Mouse (Mus musculus) neural tube, embryonic 15.5 days (tissue): Measurements from ENCODE around the gene Tspan4. TPM values are rescaled to one million over a fixed set of nuclear protein-coding genes. Genes with fewer than 3 reads are reported as not detected.

Experiments
- ATAC-seq: fragments of 200-750 bp; cut with Nextera tagmentation; 2 replicates; pipeline ENCODE4 v1.8.0; 2017; ENCODE audit warnings: mild to moderate bottlenecking, moderate TSS enrichment, moderate library complexity; ENCODE audit not compliant: low FRiP score
- H3K27ac ChIP-seq: fragments of 300-500 bp; sonication (generic); replicated peaks from 2 replicates; pipeline ENCODE4 v1.5.1; 2015; ENCODE audit warnings: mild to moderate bottlenecking, inconsistent platforms
- H3K27me3 ChIP-seq: fragments of 300-500 bp; sonication (generic); replicated peaks from 2 replicates; pipeline ENCODE4 v1.6.1; 2015; ENCODE audit warnings: inconsistent platforms
- H3K36me3 ChIP-seq: fragments of 300-500 bp; sonication (generic); 2 replicates; pipeline ENCODE4 v1.6.1; 2015; ENCODE audit warnings: inconsistent platforms
- H3K4me1 ChIP-seq: fragments of 300-500 bp; sonication (generic); 2 replicates; pipeline ENCODE4 v1.6.1; 2015; ENCODE audit warnings: inconsistent platforms
- H3K4me2 ChIP-seq: fragments of 300-500 bp; sonication (generic); 2 replicates; pipeline ENCODE4 v1.6.1; 2015; ENCODE audit warnings: inconsistent platforms, mild to moderate bottlenecking, moderate library complexity
- H3K4me3 ChIP-seq: fragments of 300-500 bp; sonication (generic); replicated peaks from 2 replicates; pipeline ENCODE4 v1.5.1; 2015; ENCODE audit warnings: mild to moderate bottlenecking, inconsistent platforms
- H3K9ac ChIP-seq: fragments of 300-500 bp; sonication (generic); replicated peaks from 2 replicates; pipeline ENCODE4 v1.6.1; 2015; ENCODE audit warnings: mild to moderate bottlenecking, inconsistent platforms
- H3K9me3 ChIP-seq: fragments of 300-500 bp; sonication (generic); replicated peaks from 2 replicates; pipeline ENCODE4 v1.6.1; 2016; ENCODE audit warnings: inconsistent platforms
- WGBS: fragments of 180-500 bp; shearing (Covaris S2); methylation state at CpG from one replicate; pipeline ENCODE4 v1.1.7; 2015; ENCODE audit warnings: mixed read lengths; 5-methylcytosine and 5-hydroxymethylcytosine counted together
- polyA plus RNA-seq: library from polyadenylated mRNA; unstranded; fragments of >200 nt; fragmentation: Nextera tagmentation; extraction: Ambion mirVana; gene quantifications from 2 replicates; pipeline ENCODE4 v1.2.1, GENCODE M21; 2015

Gene Tspan4
- polyA plus RNA-seq, 1 experiment from 2014 or later, result 77.3 TPM

DNA sequence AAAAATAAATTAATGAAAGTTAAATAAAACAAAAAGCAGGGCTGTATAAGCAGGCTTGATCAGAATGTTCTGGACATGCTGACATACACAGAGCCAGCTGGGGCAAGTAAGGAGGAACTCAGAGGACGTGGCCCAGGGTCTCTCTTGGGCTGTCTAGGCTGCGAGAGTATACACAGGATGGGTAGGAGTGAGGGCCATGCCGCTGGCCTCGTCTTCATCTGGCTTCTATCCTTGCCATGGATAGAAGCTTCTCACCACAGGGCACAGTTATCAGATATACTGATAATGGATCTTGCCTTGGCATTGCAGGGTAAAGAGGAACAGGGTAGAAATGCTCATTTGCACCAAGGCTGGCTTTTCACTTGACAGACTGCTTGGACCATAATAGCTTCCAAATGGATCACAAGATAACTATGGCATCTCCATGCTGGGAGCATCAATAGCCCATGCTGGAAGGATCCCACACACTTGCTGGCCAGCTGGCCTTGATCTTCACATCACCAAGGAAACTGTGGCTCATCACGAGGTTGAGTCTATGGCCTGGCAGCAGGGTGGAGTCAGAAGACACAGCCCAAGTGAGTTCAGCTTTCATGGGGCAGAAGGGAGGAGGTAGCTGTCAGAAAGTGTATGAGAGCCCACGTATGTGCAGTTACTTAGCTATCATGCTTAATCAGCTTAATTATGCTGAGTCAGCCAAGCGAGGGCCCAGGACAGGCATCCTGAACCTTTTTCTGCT is 26.9 kb downstream of the Tspan4 start:
- Histone ChIP-seq H3K4me3 (no peak overlapping the region), H3K4me2 (no peak overlapping the region), H3K36me3 (peaks cover 30% of the 10 kb centered on the region), H3K27ac (no peak overlapping the region), H3K9ac (no peak overlapping the region), H3K27me3 (no peaks in the 10 kb centered on the region), H3K4me1 (no peaks in the 10 kb centered on the region), H3K9me3 (no peaks in the 10 kb centered on the region)
- no peak for ATAC-seq
- 81% methylated on average over 7 of the region's 7 CpGs for WGBS

DNA sequence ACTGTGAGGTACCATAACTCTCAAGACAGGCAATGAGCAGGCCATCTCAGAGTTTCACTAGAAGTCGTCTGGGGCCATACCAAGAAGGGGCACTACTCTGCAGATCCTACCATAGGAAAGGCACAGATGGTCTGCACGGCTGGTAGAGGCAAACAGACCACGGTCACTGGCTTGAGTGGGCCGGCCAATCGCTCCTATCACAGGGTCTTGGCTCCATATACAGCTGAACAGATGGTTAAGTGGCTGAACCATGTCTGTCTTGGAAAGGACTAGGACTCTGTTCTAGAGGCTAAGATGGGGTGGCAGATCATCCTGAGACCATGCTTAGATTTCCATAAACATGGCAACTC is 27.5 kb downstream of the Tspan4 start:
- Histone ChIP-seq H3K4me1 (no peaks in the 10 kb centered on the region), H3K4me2 (no peak overlapping the region), H3K36me3 (peaks cover 29% of the 10 kb centered on the region), H3K9me3 (no peaks in the 10 kb centered on the region), H3K27me3 (no peaks in the 10 kb centered on the region), H3K4me3 (no peak overlapping the region), H3K9ac (no peak overlapping the region), H3K27ac (no peak overlapping the region)
- ATAC-seq, result no peak
- 92% methylated on average over 5 of the region's 5 CpGs for WGBS

GRCm38 (mm10) chr7:141506278-141506677 is 31.2 kb downstream of the Tspan4 start:
- Histone ChIP-seq H3K9me3 (no peaks in the 10 kb centered on the region), H3K36me3 (peaks cover 27% of the 10 kb centered on the region), H3K4me3 (no peak overlapping the region), H3K4me2 (no peak overlapping the region), H3K4me1 (no peaks in the 10 kb centered on the region), H3K9ac (no peak overlapping the region), H3K27me3 (no peaks in the 10 kb centered on the region), H3K27ac (no peak overlapping the region)
- 86% methylated on average over 2 of the region's 2 CpGs for WGBS
- ATAC-seq, result no peak

DNA sequence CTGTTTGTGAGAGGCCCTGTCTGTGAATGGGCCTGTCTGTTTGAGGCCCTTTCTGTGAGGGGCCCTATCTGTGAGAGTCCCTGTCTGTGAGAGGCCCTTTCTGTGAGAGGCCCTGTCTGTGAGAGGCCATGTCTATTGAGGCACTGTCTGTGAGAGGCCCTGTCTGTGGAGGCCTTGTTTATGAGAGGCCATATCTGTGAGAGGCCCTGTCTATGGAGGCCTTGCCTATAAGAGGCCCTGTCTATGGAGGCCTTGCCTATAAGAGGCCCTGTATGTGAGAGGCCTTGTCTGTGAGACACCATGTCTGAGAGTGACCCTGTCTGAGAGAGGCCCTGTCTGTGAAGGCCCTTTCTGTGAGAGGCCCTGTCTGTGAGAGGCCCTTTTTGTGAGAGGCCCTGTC is 33.1 kb downstream of the Tspan4 start:
- no peaks in the 10 kb centered on the region for H3K4me1 ChIP-seq
- ATAC-seq, result no peak
- no peaks in the 10 kb centered on the region for H3K27me3 ChIP-seq
- no peaks in the 10 kb centered on the region for H3K9me3 ChIP-seq
- H3K36me3 ChIP-seq, result peaks cover 16% of the 10 kb centered on the region
- H3K27ac ChIP-seq, result no peak overlapping the region
- H3K4me3 ChIP-seq, result no peak overlapping the region
- no peak overlapping the region for H3K9ac ChIP-seq
- H3K4me2 ChIP-seq, result no peak overlapping the region

DNA sequence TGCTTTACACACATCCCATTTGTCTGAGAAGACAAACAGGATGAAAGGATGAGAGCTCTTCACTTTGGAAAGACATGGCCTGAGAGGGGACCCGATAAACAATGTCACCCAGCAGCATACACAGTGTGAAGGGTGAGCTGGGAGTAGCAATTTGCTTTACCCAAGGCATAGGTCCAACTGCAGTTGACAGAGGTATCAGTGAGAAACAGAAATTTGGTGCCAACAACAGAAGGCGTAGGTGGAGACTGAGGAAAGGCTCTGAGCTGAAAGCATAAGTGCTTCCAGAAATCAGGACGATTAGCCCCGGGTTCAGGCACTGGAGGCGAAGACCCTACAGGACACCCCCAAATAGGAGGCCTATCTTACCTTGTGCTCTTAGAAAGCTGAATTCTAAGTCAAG is 35.2 kb downstream of the Tspan4 start:
- WGBS, result 89% methylated on average over 5 of the region's 5 CpGs
- Histone ChIP-seq H3K4me3 (no peak overlapping the region), H3K4me2 (no peak overlapping the region), H3K4me1 (no peaks in the 10 kb centered on the region), H3K9me3 (no peaks in the 10 kb centered on the region), H3K27me3 (no peaks in the 10 kb centered on the region), H3K27ac (no peak overlapping the region), H3K9ac (no peak overlapping the region), H3K36me3 (peaks cover 28% of the 10 kb centered on the region)
- ATAC-seq, result no peak

DNA sequence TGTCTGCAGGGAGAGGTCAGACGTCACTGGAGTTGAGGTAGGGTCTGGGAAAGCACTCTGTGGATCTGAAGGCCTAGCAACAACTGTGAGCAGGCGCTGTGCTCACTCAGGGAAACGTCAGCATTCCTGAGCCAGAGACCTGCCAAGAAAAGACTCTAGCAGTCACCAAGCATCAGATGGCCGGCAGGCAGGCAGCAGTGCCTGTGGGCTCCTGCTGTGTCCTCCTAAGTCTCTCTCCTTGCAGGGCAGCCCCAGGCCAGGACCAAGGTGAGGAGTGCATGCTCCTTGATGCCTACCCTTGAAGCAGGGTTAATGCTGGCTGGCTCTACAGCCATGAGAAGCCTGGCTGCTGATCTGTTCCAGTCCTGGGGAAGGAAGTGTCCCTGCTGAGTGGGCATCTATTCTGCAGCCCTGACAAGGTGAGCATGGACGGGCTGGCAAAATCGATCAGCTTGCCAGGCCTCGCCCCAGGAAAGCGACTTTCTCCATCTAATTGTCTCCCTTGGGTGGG is 35.7 kb downstream of the Tspan4 start:
- Histone ChIP-seq H3K4me3 (no peak overlapping the region), H3K9me3 (no peaks in the 10 kb centered on the region), H3K4me1 (no peaks in the 10 kb centered on the region), H3K27me3 (no peaks in the 10 kb centered on the region), H3K27ac (no peak overlapping the region), H3K4me2 (no peak overlapping the region), H3K9ac (no peak overlapping the region), H3K36me3 (peaks cover 33% of the 10 kb centered on the region)
- 74% methylated on average over 8 of the region's 8 CpGs for WGBS
- no peak for ATAC-seq

- 95% methylated on average over 4 of the region's 4 CpGs for WGBS
- no peak overlapping the region for H3K4me3 ChIP-seq
- H3K36me3 ChIP-seq, result peaks cover 39% of the 10 kb centered on the region
- no peak overlapping the region for H3K4me2 ChIP-seq
- H3K27ac ChIP-seq, result no peak overlapping the region
- no peaks in the 10 kb centered on the region for H3K27me3 ChIP-seq
- H3K9me3 ChIP-seq, result no peaks in the 10 kb centered on the region
- H3K4me1 ChIP-seq, result peaks cover 3% of the 10 kb centered on the region; the same call in 1 of the 2 replicates
- no peak for ATAC-seq
- no peak overlapping the region for H3K9ac ChIP-seq
Measured at GRCm38 (mm10) chr7:141517638-141518037, 42.6 kb downstream of the Tspan4 start.

DNA sequence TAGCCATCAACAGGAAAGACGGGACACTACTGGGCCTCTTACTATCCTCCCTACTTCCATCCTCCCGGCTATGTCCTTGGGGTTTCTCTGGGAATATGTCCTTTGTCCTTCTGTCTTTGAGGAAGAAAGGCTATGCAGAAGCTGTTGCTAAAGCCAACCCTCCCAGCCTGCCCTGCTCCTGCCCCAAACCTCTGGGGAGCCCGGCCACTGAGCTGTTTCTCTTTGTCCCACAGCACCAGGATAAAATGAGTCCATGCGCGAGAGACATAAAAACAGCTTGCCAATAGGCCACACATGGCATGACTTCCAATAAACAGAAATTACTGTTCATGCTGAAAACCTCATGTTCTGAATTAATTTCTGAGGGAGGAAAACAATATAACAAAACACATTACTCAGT is 43.3 kb downstream of the Tspan4 start:
- no peak for ATAC-seq
- 69% methylated on average over 5 of the region's 5 CpGs for WGBS
- H3K27ac ChIP-seq, result no peak overlapping the region

DNA sequence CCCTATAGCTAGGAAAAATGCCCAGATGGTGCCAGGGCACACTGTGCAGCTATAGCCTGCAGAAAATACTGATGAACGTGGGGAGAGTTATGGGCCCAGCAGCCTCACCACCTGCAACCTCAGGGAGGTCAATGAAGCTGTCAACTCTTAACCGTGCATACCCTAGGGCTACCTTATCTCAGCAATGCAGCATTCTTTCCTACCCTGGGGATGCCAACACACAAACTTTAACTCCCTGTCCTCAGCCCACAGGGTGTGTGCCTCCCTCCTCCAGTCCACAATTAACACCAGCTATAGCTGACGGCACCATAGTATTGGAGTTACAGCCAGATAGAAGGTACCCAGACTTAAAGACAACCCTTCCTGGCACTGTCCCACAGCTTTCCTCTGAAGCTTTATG is 43.9 kb downstream of the Tspan4 start:
- no peak overlapping the region for H3K9ac ChIP-seq
- no peak overlapping the region for H3K4me2 ChIP-seq
- H3K27ac ChIP-seq, result no peak overlapping the region
- peaks cover 32% of the 10 kb centered on the region for H3K36me3 ChIP-seq
- H3K4me3 ChIP-seq, result no peak overlapping the region
- no peak for ATAC-seq
- WGBS, result 64% methylated on average over 3 of the region's 3 CpGs
- no peaks in the 10 kb centered on the region for H3K27me3 ChIP-seq
- peaks cover 3% of the 10 kb centered on the region; the same call in 1 of the 2 replicates for H3K4me1 ChIP-seq
- no peaks in the 10 kb centered on the region for H3K9me3 ChIP-seq

More for the DNA sequence above, 43.3 kb downstream of the Tspan4 start:
- Histone ChIP-seq H3K27me3 (no peaks in the 10 kb centered on the region), H3K4me1 (peaks cover 3% of the 10 kb centered on the region; the same call in 1 of the 2 replicates), H3K4me3 (no peak overlapping the region), H3K9ac (no peak overlapping the region), H3K4me2 (no peak overlapping the region), H3K36me3 (peaks cover 38% of the 10 kb centered on the region), H3K9me3 (no peaks in the 10 kb centered on the region)

DNA sequence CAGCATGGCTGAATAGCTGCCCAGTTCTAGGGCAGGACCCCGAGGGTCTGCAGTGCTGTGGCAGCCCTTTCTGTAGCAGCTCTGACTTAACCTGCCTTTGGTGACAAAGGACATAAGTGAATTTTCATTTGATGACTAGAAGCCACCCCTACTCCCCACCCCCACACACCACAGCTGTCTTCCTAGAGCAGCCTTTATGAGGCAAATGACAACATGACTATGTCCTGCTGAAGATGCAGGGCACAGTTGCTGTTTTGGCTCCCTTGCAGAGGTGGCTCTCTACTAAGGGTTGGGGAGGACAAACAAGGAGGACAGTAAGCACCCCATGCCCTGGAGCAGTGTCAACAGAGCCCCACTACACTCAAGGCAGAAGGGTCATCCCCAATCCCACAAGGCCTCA is 44.8 kb downstream of the Tspan4 start:
- Histone ChIP-seq H3K27me3 (no peaks in the 10 kb centered on the region), H3K4me3 (no peak overlapping the region), H3K4me1 (peaks cover 3% of the 10 kb centered on the region; the same call in 1 of the 2 replicates), H3K9me3 (no peaks in the 10 kb centered on the region), H3K36me3 (peaks cover 35% of the 10 kb centered on the region), H3K4me2 (no peak overlapping the region), H3K27ac (no peak overlapping the region), H3K9ac (no peak overlapping the region)
- ATAC-seq, result no peak
- WGBS, result 87% methylated on average over 1 of the region's 1 CpGs

DNA sequence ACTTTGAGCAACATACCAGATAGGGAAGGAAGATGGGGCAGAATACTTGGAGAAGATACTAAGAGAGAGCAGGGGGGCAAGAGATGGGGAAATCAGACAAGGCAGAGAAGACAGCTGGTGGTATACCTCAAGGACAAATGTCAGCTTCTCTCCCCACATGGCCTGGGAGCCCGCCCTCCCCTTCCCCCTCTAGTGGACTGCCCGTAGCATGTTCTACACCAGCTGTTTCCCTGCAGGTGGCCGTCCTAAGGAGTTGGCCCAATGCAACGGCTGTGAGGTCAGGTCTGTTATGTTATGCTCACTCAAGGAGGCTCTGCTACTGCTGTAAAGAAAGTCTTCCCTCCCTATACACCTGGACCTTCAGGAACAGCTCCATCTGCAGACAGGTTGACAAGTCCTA is 48.0 kb downstream of the Tspan4 start:
- Histone ChIP-seq H3K9ac (no peak overlapping the region), H3K9me3 (no peaks in the 10 kb centered on the region), H3K4me3 (no peak overlapping the region), H3K27ac (no peak overlapping the region), H3K4me1 (peaks cover 3% of the 10 kb centered on the region; the same call in 1 of the 2 replicates), H3K4me2 (no peak overlapping the region), H3K27me3 (no peaks in the 10 kb centered on the region), H3K36me3 (peaks cover 28% of the 10 kb centered on the region)
- WGBS, result 46% methylated on average over 4 of the region's 4 CpGs
- ATAC-seq, result no peak

GRCm38 (mm10) chr7:141524271-141524670 is 49.2 kb downstream of the Tspan4 start:
- Histone ChIP-seq H3K9me3 (no peaks in the 10 kb centered on the region), H3K4me2 (no peak overlapping the region), H3K36me3 (peaks cover 39% of the 10 kb centered on the region), H3K4me3 (no peak overlapping the region), H3K27ac (no peak overlapping the region), H3K9ac (no peak overlapping the region), H3K4me1 (no peaks in the 10 kb centered on the region), H3K27me3 (no peaks in the 10 kb centered on the region)
- ATAC-seq, result no peak
- WGBS, result 94% methylated on average over 4 of the region's 4 CpGs
